Mouse (Mus musculus): ENCODE measurements at regions not wholly inside any gene's neighbourhood (a gene's known extent, or its start where the extent isn't known, plus 50 kb on each side); places are given as distances from the start of the nearest gene placed in this dataset.
A peak's percentile ranks its signal among the peaks of the same experiment; 100 is the strongest.

DNA sequence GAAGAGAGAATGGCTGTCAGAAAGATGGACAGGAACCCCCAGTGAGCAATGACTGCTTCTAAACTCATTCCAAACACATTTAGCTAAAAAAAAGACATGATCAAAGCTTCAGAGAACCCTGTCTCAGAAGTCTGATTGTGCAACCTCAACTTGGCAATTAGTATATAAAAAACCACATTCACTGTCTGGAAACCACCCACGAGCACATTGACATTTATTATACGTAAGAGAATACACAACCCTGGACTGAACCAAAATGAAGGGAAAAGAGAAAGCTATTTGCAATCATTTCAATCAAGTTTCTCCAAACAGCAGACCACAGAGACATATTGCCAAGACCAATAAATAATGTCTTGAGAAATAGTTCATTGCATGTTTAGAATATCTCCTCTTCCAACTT, 820.7 kb upstream of the Adgrl2 start:
- no peak for DNase-seq

DNA sequence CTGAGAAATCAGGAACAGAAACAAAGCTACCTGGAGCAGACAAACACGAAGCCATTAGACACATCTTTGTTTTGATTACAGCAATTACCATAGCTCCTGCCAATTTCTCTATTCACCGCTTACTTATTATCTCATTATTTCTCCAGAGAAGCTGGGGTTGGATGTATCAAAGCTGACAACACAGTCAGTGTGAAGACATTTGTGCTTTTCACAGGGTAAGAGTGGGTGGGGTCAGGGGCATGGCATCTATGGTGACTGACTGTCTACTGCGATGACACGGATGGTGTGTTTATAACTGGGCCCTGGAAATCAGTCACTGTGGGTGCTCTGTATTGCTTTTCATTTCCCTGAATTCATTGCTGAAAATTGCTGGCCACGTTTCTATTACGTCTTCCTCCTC, 815.0 kb upstream of the Adgrl2 start:
- DNase-seq, result no peak

DNA sequence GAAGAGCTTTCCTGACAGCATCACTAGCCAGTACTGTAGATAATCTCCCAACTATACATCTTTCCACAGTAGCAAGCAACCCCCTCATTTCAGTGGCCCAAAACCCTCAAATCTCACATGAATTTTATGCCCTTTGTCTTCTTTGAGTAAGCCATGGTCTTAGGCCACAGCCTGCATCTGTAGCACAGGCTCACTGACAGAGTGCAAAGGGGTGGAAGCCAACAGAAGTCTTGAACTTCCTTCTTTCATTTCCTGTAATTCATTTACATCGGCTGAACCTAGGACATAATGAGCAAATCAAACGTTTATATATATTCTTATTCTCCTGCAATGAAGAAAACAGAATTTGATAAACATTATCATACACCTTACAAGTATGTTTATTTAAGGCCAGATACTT, 805.8 kb upstream of the Adgrl2 start:
- no peak for DNase-seq

DNA sequence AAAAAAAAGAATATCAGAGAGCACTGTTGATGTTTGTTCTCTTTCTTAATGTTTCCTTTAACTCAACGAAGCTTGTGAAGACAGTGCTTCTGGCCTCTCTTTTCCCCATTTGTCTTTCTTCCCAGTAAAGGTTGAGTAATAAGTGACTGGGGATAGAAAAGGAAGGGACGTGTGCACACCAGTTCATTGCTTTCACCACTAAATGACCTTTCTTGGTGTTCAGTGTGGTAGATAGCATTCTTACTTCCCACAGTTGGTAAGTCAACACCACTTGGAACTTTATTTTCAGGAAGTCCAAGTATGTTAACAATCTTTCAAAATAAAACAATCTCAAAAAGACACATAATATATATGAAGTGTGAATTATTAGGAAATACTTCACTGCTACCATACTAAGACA, 801.2 kb upstream of the Adgrl2 start:
- DNase-seq, result no peak

DNA sequence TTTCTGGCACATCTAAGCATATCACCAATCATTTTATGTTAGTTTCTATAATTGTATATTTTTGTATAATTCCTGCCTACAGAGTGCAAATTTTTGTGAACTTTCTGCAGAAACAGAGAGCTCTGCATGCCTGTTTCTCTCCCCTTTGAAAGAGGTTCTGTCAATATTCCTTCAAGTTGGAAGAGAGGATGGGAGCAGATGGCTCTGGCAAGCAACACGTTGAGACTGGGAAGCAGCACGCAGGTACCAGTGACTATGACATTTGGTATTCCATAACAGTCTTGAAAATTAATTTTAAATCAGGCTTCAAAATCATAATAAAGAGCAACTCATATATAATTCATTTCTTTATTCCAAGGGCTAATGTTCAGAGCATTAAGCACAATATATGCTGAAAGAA, 795.7 kb upstream of the Adgrl2 start:
- DNase-seq, result no peak

DNA sequence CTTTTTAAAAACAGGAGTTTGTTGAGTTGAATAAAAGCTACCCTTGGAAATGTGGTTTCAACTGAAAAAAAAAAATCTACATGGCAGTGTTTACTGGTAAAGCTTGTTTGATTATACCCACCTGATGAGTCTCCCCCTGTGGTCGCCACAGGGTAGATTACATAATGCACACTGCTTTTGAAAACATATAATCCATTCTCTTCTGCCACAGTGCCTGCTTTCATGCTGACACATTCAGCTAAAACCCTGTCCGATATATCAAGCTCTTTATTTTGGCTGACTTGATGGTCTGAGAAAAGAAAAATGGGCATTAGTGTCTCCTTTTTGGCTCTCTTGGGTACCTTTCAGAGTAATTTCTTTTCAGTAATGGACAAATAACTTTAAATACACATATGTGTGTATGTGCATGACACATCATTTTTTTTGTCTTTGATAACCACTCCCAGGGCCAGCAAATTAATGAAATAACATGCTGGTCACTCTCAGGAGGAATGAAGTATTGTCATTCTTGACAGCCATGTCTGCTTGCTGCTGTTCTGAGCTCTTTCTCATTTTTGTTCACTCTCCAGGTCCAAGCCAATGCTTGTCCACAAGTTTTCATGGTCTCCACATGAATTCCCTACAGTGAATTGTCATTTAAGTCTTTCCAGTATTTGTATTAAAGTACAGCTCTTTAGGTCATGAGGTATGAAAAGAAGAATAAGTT, 793.7 kb upstream of the Adgrl2 start:
- no peak for DNase-seq

DNA sequence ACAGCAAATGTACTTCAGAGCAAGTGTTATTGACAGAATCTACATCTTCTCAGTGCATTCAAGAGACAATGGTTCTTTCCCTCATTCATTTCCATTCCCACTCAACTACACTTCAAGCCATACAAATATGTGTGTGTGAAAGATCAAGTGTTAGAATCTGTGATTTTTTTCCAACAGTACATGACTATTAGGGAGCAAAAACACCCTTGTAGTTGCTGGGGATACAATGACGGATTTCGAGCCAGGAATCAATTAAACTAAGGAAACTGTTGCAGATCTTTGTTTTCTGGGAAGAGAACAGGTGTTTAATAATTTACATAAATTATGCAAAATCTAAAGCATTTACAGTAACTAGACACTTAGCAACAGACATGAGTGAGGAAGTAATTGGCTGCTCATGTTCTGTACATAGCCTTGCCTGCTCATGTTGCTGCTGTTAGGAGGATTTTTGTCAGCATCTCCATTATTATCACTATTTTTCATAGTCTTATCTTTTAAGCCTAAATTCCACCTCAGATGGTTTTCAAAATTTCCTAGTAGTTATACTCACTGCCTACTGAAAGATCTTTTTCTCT, 777.6 kb upstream of the Adgrl2 start:
- DNase-seq, result no peak

DNA sequence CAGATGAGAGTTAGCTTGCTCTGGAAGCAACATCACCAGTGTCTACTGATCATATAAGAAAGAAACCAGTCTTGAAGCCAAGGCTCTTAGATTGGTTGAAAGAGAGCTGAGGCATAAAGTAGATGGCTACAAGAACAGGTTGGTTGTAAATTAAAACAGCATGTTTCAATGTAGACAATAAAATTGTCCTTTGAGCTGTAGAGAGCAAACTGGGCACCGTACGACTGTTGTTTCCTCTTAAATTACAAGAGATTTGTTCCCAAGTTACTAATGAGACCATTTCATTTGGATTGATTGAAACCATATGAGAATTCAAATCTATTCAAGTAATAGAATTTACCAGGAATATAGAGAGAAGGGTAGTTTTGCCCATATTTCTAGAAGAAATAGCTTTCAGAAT, 770.9 kb upstream of the Adgrl2 start:
- DNase-seq, result no peak

DNA sequence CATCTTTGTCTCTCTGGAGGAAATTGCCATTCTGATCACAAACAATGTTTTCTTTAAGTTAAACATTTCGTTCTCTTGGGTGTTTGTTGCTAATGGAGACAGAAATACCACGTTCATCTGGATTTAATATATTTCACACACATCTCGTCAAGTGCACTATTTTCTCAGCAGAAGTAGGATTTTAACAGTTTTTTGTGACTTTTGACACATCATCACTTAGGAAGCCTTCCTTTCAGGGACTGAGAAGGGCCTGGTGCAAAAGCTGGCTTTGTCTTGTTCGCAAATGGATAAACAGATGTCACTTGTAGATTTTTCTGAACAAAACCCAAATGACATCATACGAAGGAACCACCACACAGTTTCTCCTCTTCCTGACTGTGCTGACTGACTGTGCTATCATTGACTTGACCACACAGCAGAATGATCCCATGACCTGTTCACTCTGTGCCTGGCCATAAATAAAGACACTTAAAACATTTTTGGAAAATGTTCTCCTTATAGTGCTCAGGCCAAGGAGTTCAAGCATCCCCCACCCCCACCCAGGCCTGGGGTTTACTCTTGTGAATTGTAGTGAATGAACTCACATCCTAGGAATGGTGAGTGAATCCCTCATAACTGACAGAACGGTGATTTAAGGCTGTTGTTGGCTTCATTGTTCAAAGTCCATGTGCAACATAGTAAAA, 767.7 kb upstream of the Adgrl2 start:
- DNase-seq, result no peak

DNA sequence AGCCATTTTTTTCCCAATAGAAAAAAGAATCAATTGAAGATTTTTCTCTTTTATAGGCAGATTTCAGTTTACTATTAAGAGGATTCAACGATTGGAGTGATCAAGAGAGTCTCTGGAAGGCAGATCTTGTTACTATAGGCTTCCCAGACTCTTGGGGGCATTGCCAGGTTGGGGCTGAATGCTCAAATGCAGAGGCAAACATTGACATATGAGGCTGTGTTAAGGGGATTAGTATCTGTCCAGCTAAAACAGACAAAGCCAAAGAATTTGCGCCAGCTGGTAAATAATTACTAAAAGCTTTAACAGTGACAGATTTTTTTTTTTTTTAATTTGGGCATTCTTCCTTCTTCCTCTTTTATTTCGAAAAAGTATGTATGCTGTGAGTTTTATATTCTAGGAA, 745.7 kb upstream of the Adgrl2 start:
- no peak for DNase-seq

DNA sequence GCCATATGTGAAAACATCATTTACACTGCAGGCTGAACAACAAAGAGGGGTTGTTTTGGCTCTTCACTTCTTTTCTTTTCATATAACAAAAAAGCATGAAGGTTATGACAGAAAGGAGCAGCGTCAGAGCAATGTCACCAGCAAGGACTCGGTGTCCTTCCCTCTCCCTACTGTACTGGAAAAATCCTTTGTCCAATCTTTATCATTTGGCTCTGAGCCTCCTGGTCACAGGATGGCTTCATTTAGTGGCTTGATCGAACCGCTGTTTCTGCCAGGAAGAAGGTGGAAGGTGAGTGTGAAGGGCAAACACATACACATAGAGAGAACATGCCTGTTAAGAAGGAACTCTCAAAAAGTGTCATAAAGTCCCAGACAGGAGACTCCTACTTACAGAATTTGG, 735.9 kb upstream of the Adgrl2 start:
- DNase-seq, result no peak

DNA sequence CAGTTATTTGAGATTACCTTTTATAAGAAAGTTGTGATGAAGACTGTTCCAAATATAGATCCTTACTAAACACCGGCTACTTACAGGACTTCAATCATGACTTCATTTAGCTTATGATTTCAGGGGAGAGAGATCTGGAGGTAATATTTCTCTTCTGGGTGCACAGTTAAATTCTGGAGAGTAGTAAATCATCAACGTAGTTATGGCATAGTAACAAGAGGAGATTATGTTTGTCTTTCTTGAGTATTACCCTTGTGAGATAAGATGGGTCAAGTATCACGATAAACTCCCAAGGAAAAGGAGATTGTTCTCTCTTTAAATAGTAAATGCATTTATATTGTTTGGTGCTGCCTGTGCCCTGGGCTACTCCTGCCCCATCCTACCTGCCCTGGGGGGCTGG, 734.5 kb upstream of the Adgrl2 start:
- DNase-seq, result no peak

DNA sequence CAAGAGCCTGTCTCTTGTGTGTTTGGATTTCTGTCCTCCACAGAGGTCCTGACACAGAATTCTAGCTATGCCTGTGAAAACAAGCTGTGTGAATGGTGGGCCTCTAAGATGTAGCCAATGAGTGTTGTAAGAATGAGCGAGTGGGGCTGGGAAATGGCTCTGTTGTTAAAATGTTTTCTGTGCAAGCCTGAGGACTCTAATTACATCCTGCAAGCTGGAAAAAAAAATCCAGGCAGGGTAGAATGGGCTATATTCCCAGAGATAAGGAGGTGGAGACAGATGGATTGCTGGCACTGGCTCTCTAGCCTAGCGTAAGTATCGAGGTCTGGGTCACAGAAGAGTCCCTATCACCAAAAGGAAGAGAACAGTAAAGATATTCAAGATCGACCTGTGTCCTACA, 731.5 kb upstream of the Adgrl2 start:
- no peak for DNase-seq

DNA sequence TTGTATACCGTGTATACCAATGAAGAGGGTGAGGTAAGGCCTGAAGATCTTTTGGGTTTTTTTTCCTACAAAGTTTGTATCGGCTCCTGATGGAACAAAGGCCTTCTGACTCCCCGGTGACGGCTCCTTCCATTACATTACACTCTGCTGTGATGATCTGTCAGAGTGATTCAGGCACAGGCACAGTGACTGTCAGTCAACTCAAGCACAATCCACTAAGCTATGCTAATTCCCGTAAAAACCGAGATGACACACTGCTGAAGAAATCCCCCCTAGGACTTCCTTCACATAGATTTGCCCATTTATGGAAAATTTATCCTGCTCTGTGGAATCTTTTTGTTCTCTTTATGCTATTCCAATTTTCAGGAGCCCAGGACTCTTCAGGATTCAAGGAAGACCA, 730.0 kb upstream of the Adgrl2 start:
- DNase-seq, result no peak

DNA sequence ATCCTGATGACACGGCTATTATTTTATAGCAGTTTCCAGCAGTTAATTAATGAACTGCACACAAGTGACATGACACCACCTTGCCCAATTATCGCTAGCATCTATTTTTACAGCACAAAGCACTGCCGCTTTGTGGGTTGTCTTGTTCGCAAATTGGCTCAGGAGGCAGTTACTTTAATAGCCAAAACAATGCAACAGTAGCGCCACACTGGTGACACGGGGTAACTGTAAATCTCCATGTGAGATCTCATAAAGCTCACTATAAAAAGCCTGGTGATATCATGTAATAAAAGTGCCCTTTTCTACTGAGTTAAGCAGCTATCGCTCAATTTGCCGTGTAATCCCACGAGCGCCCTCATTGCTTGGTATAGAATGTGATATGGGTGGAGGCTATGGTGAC, 715.4 kb upstream of the Adgrl2 start:
- DNase-seq, result no peak

DNA sequence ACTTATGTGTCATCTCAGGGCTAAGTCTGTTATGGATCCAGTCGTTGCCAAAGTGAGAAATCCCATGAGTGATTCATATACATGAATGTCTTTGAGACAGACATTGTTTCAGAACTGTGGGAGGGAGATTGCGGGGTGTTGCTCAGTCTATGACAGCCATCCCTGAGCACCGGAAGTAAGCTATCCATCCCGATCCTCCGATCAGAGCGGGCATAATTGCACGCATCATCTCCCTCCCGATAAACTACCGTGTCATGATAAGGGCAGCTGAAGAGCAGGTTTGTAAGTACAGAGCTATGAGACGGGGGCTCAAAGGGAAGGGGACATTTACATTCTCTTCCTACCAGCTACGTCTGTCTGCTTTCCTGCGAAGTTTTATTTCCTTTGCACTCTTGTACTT, 715.0 kb upstream of the Adgrl2 start:
- no peak for DNase-seq

DNA sequence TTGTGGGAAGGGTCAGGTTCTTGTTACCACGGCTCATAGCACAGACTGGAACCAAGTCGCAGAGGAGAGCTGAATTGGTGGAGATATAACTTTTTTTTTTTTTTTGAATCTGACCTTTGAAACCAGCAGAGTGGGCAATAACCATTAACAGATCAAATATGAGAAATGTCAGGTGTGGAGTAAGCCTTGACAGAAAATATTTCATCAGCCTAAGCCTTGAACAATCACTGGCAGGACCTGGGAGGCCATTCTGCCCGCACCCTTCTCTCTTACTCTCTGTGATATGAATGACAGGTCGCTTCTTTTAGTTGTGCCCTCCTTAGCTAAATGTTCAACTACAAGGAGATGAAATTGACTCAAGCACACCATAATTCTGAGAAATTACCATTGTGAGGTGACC, 714.1 kb upstream of the Adgrl2 start:
- no peak for DNase-seq

DNA sequence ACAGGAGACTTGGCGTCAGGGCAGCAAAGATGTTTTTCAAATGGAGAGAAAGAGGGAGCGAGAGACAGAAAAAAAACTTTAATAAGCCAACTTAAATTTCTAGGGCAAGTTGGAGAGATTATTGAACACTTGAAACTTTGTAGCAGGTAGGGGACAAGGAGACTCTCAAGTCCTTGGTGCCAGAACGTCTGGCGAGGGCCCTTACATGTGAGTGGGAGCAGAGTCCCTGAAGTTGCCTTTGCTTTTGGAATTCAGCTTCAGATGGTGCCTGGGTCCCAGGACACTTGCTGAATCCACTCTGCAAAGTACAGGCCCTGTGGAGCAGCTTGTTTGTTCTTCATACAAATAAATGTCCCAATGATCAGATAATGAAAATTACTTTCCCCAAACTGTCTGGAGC, 693.2 kb upstream of the Adgrl2 start:
- no peak for DNase-seq

DNA sequence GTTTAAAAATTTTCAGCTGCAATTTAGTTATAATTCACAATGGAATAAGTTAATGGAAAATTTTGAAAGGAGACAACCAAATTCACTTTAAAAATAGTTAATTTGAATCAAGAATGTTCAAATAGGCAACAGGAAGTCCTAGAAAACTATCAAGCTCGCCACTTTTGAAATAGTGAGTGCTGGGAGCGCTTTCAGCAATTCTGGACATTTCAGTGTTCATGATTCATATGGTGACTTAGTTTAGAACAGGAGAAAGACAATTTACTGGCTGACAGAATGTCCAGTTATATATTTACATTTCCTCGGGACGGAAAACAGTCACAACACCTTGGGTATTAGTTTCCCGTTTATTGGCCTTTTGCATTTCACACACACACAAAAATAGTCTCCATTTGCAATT, 691.9 kb upstream of the Adgrl2 start:
- no peak for DNase-seq

DNA sequence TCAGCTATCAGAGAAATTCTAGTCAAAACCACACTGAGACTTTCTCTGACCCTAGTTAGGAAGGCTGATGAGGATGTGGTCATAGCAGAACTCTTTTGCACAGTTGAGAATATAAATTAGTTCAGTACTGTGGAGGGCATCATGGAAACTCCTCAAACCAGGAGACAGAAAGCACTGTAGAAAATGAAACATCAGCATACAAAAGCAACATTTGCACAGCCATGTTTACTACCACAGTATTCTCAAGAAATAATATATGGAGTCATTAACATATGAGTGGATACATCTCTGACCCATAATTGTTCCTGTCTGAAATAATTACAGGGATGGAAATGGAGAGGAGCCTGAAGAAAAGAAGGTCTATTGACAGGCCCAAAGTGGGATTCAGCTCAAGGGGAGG, 683.6 kb upstream of the Adgrl2 start:
- DNase-seq, result no peak

DNA sequence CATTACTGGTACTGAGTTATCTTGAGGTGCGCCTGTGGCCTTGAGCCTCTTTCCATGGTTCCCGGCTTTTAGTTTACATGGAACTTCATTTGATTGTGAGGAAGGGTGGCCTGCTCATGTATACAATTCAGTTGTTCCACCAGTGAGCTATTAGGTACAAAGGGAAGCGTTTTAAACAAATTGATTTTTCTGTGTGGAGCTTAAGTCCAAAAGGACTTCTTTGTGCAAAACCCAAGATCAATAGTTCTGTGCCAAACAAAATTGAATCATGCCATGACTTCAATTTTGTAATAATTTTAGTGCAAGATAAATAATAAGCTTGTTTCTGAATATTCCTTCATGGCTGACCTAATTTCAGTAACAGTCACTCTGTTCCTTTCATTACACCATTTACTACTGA, 674.3 kb upstream of the Adgrl2 start:
- DNase-seq, result no peak

DNA sequence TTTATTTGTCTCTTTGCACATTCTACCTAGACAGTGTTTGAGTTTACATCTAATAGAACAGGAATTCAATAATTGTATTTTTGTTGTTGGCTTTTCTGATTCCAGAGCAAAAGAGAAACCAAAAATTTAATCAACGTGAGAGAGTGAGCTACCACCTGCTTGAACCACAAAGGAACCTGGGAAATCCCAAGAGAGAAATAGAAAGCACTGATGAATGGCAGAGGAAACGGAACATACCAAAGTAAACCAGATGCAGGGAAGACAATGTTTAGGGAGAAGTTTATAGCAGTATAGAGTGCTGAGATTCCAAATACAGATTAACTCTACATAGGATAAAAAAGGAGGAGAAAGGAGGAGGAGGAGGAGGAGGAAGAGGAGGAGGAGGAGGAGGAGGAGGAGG, 648.0 kb upstream of the Adgrl2 start:
- DNase-seq, result no peak

DNA sequence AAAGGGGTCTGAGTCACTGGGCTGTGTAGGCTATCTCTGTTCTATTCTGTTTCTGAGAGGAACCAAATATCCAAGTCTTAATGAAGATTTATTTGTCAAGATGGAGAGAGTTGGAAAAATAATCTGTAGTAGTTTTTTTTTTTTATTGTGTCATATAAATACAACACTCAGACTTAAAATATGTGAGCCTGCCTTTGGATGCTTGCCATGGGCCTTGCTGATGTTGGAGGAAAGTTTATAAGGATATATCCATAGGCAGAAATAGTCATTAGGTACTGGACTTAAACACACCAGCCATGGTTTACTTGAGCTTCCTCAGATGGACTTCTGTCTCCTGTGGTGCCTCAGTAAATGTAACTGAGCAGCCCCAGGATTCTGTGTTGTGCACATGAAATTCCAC, 635.8 kb upstream of the Adgrl2 start:
- DNase-seq, result no peak

DNA sequence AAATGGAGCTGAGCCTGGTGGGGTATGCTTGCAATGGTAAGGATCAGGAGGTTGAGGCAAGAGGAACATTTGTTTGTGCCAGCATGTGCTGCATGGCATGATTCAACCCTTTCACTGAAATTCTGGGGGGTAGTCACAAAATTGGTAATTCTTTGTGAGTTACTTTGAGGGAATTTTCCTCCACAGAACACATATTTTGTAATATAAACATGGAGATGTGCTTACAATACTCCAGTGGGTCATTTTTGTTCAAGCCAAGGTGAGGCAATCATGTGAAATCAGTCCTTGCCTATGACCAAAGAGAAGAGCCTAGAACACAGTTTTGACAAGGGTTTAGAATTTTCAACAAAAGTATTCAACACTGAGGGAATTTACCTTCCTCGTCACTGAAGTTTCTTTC, 635.1 kb upstream of the Adgrl2 start:
- DNase-seq, result peak; percentile 9
